Mouse (Mus musculus) gonadal fat pad, adult 2 months (tissue): ENCODE results near the gene Bpnt1. TPM values are rescaled to one million over a fixed set of nuclear protein-coding genes. Genes with fewer than 3 reads are reported as not detected.

Experiments used
- DNase-seq: peaks from one replicate; pipeline ENCODE4 v3.0.0-alpha.2; 2012; ENCODE audit warnings: low read depth
- polyA plus RNA-seq: library from polyadenylated mRNA; depleted of rRNA; stranded (reverse); fragments of >200 nt; gene quantifications from 2 replicates; pipeline ENCODE4 v1.2.3, GENCODE M21; 2012; rRNA removed

Bpnt1 gene
- polyA plus RNA-seq, 1 experiment: 91.1 TPM

GRCm38 (mm10) chr1:185404021-185404420 is 72.1 kb downstream of the Bpnt1 start:
- no peak for DNase-seq

DNA sequence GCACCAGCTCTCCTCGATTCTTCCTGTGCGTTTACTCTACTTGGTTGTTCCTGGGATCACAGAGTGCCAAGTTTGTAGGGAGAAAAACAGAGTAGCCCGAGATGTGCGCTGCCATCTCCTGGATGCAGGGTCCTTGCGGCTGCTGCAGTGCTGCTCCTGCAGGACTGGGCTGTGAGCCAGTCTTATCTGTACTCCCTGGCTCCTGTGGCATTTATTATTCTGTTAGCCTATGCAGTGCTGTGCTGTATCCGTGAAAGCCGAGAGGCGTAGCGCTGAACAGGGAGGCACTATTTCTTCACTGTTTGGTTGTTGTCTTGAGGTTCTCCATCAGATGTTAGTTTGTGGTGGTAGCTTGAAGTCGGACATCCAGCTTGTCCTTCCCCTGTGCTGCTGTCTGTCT is 74.0 kb downstream of the Bpnt1 start:
- DNase-seq: no peak

Other genes starting within 250 kb of the Bpnt1 start
- gene Rab3gap2, start 128.0 kb upstream of the Bpnt1 start, polyA plus RNA-seq: 24.2 and 25.0 TPM in 2 replicates
- gene Iars2, start 2.8 kb upstream of the Bpnt1 start, polyA plus RNA-seq: 31.5 and 37.9 TPM in 2 replicates
- gene Eprs, start 30.9 kb downstream of the Bpnt1 start, polyA plus RNA-seq: 16.3 and 18.1 TPM in 2 replicates
- 0.03 and 0.05 TPM in 2 replicates for gene Slc30a10, start 122.7 kb downstream of the Bpnt1 start, polyA plus RNA-seq